Mouse (Mus musculus): ENCODE results near the gene Etv3. TPM values are rescaled to one million over a fixed set of nuclear protein-coding genes. Genes with fewer than 3 reads are reported as not detected.

Etv3 gene
- polyA plus RNA-seq, 1 experiment from 2014 or later, result 7.3 TPM

- Histone ChIP-seq H3K9ac (replicated peaks; ENCODE audit: low read depth, low read length) (no peak overlapping the region), H3K27ac (ENCODE audit: low read depth, low read length) (no peak overlapping the region), H3K4me3 (ENCODE audit: low read depth, low read length) (no peak overlapping the region), H3K4me2 (ENCODE audit: low read depth, low read length) (no peak overlapping the region), H3K4me1 (ENCODE audit: control insufficient read depth, insufficient read depth, low read length) (peaks cover 11% of the 10 kb centered on the region), H3K9me3 (ENCODE audit: control insufficient read depth, low read length) (no peaks in the 10 kb centered on the region), H3K27me3 (ENCODE audit: control insufficient read depth, insufficient read depth, low read length) (no peaks in the 10 kb centered on the region), H3K36me3 (ENCODE audit: control insufficient read depth, insufficient read depth, low read length) (peaks cover 41% of the 10 kb centered on the region)
- no peak for ATAC-seq (ENCODE audit: low read depth)
- 93% methylated on average over 8 of the region's 8 CpGs for WGBS
Observed at GRCm38 (mm10) chr3:87528841-87529240, 3.6 kb downstream of the Etv3 start.

GRCm38 (mm10) chr3:87529568-87529967, 4.4 kb downstream of the Etv3 start:
- peaks cover 11% of the 10 kb centered on the region for H3K4me1 ChIP-seq (ENCODE audit: control insufficient read depth, insufficient read depth, low read length)
- H3K36me3 ChIP-seq (ENCODE audit: control insufficient read depth, insufficient read depth, low read length), result peaks cover 44% of the 10 kb centered on the region
- no peak overlapping the region for H3K4me2 ChIP-seq (ENCODE audit: low read depth, low read length)
- H3K27ac ChIP-seq (ENCODE audit: low read depth, low read length), result no peak overlapping the region
- no peaks in the 10 kb centered on the region for H3K9me3 ChIP-seq (ENCODE audit: control insufficient read depth, low read length)
- H3K9ac ChIP-seq (replicated peaks; ENCODE audit: low read depth, low read length), result no peak overlapping the region
- no peak overlapping the region for H3K4me3 ChIP-seq (ENCODE audit: low read depth, low read length)
- H3K27me3 ChIP-seq (ENCODE audit: control insufficient read depth, insufficient read depth, low read length), result no peaks in the 10 kb centered on the region
- 95% methylated on average over 11 of the region's 11 CpGs for WGBS
- ATAC-seq (ENCODE audit: low read depth), result no peak

- ATAC-seq (ENCODE audit: low read depth), result no peak
- no peak overlapping the region for H3K27ac ChIP-seq (ENCODE audit: low read depth, low read length)
- no peak overlapping the region for H3K4me2 ChIP-seq (ENCODE audit: low read depth, low read length)
- peaks cover 47% of the 10 kb centered on the region for H3K36me3 ChIP-seq (ENCODE audit: control insufficient read depth, insufficient read depth, low read length)
- WGBS, result 94% methylated on average over 3 of the region's 3 CpGs
- H3K27me3 ChIP-seq (ENCODE audit: control insufficient read depth, insufficient read depth, low read length), result no peaks in the 10 kb centered on the region
- H3K4me3 ChIP-seq (ENCODE audit: low read depth, low read length), result no peak overlapping the region
- H3K9me3 ChIP-seq (ENCODE audit: control insufficient read depth, low read length), result no peaks in the 10 kb centered on the region
- H3K4me1 ChIP-seq (ENCODE audit: control insufficient read depth, insufficient read depth, low read length), result peaks cover 7% of the 10 kb centered on the region
- H3K9ac ChIP-seq (replicated peaks; ENCODE audit: low read depth, low read length), result no peak overlapping the region
Observed at GRCm38 (mm10) chr3:87530234-87530633, 5.0 kb downstream of the Etv3 start.

- Histone ChIP-seq H3K9me3 (ENCODE audit: control insufficient read depth, low read length) (no peaks in the 10 kb centered on the region), H3K9ac (replicated peaks; ENCODE audit: low read depth, low read length) (no peak overlapping the region), H3K27me3 (ENCODE audit: control insufficient read depth, insufficient read depth, low read length) (no peaks in the 10 kb centered on the region), H3K36me3 (ENCODE audit: control insufficient read depth, insufficient read depth, low read length) (peaks cover 65% of the 10 kb centered on the region), H3K4me3 (ENCODE audit: low read depth, low read length) (no peak overlapping the region), H3K27ac (ENCODE audit: low read depth, low read length) (no peak overlapping the region), H3K4me2 (ENCODE audit: low read depth, low read length) (no peak overlapping the region), H3K4me1 (ENCODE audit: control insufficient read depth, insufficient read depth, low read length) (no peaks in the 10 kb centered on the region)
- 92% methylated on average over 7 of the region's 7 CpGs for whole genome bisulfite sequencing
- no peak for ATAC-seq (ENCODE audit: low read depth)
Observed at GRCm38 (mm10) chr3:87533667-87534378, 8.6 kb downstream of the Etv3 start.

- Histone ChIP-seq H3K4me2 (ENCODE audit: low read depth, low read length) (no peak overlapping the region), H3K4me1 (ENCODE audit: control insufficient read depth, insufficient read depth, low read length) (no peaks in the 10 kb centered on the region), H3K27me3 (ENCODE audit: control insufficient read depth, insufficient read depth, low read length) (no peaks in the 10 kb centered on the region), H3K9me3 (ENCODE audit: control insufficient read depth, low read length) (no peaks in the 10 kb centered on the region), H3K4me3 (ENCODE audit: low read depth, low read length) (no peak overlapping the region), H3K36me3 (ENCODE audit: control insufficient read depth, insufficient read depth, low read length) (peaks cover 38% of the 10 kb centered on the region; the same call in 1 of the 2 replicates), H3K9ac (replicated peaks; ENCODE audit: low read depth, low read length) (no peak overlapping the region), H3K27ac (ENCODE audit: low read depth, low read length) (no peak overlapping the region)
- WGBS, result 87% methylated on average over 10 of the region's 10 CpGs
- ATAC-seq (ENCODE audit: low read depth), result no peak
Observed at GRCm38 (mm10) chr3:87538034-87538433, 12.8 kb downstream of the Etv3 start.

- H3K36me3 ChIP-seq (ENCODE audit: control insufficient read depth, insufficient read depth, low read length), result peaks cover 25% of the 10 kb centered on the region; the same call in 1 of the 2 replicates
- no peaks in the 10 kb centered on the region for H3K27me3 ChIP-seq (ENCODE audit: control insufficient read depth, insufficient read depth, low read length)
- no peak overlapping the region for H3K4me3 ChIP-seq (ENCODE audit: low read depth, low read length)
- no peak overlapping the region for H3K27ac ChIP-seq (ENCODE audit: low read depth, low read length)
- H3K9ac ChIP-seq (replicated peaks; ENCODE audit: low read depth, low read length), result no peak overlapping the region
- 73% methylated on average over 11 of the region's 11 CpGs for WGBS
- no peak overlapping the region for H3K4me2 ChIP-seq (ENCODE audit: low read depth, low read length)
- no peaks in the 10 kb centered on the region for H3K4me1 ChIP-seq (ENCODE audit: control insufficient read depth, insufficient read depth, low read length)
- ATAC-seq (ENCODE audit: low read depth), result no peak
- no peaks in the 10 kb centered on the region for H3K9me3 ChIP-seq (ENCODE audit: control insufficient read depth, low read length)
Observed at GRCm38 (mm10) chr3:87540028-87540675, 14.9 kb downstream of the Etv3 start.

GRCm38 (mm10) chr3:87540714-87541113, 15.5 kb downstream of the Etv3 start:
- H3K9me3 ChIP-seq (ENCODE audit: control insufficient read depth, low read length), result no peaks in the 10 kb centered on the region
- H3K27me3 ChIP-seq (ENCODE audit: control insufficient read depth, insufficient read depth, low read length), result no peaks in the 10 kb centered on the region
- 21% methylated on average over 8 of the region's 8 CpGs for WGBS
- H3K4me3 ChIP-seq (ENCODE audit: low read depth, low read length), result no peak overlapping the region
- no peak overlapping the region for H3K27ac ChIP-seq (ENCODE audit: low read depth, low read length)
- no peak overlapping the region for H3K9ac ChIP-seq (replicated peaks; ENCODE audit: low read depth, low read length)
- H3K4me1 ChIP-seq (ENCODE audit: control insufficient read depth, insufficient read depth, low read length), result no peaks in the 10 kb centered on the region
- peaks cover 19% of the 10 kb centered on the region; the same call in 1 of the 2 replicates for H3K36me3 ChIP-seq (ENCODE audit: control insufficient read depth, insufficient read depth, low read length)
- no peak; the same call in 1 of the 2 replicates for ATAC-seq (ENCODE audit: low read depth)
- no peak overlapping the region for H3K4me2 ChIP-seq (ENCODE audit: low read depth, low read length)

GRCm38 (mm10) chr3:87542481-87543215, 17.4 kb downstream of the Etv3 start:
- no peak for ATAC-seq (ENCODE audit: low read depth)
- no peak overlapping the region for H3K4me2 ChIP-seq (ENCODE audit: low read depth, low read length)
- WGBS, result 30% methylated on average over 7 of the region's 7 CpGs
- H3K4me3 ChIP-seq (ENCODE audit: low read depth, low read length), result no peak overlapping the region
- H3K9ac ChIP-seq (replicated peaks; ENCODE audit: low read depth, low read length), result no peak overlapping the region
- no peak overlapping the region for H3K27ac ChIP-seq (ENCODE audit: low read depth, low read length)
- H3K4me1 ChIP-seq (ENCODE audit: control insufficient read depth, insufficient read depth, low read length), result no peaks in the 10 kb centered on the region
- no peaks in the 10 kb centered on the region for H3K9me3 ChIP-seq (ENCODE audit: control insufficient read depth, low read length)
- H3K36me3 ChIP-seq (ENCODE audit: control insufficient read depth, insufficient read depth, low read length), result peaks cover 4% of the 10 kb centered on the region; the same call in 1 of the 2 replicates
- H3K27me3 ChIP-seq (ENCODE audit: control insufficient read depth, insufficient read depth, low read length), result no peaks in the 10 kb centered on the region

GRCm38 (mm10) chr3:87545554-87545953, 20.3 kb downstream of the Etv3 start:
- no peak overlapping the region for H3K4me3 ChIP-seq (ENCODE audit: low read depth, low read length)
- no peak overlapping the region for H3K9ac ChIP-seq (replicated peaks; ENCODE audit: low read depth, low read length)
- no peak overlapping the region for H3K4me2 ChIP-seq (ENCODE audit: low read depth, low read length)
- no peaks in the 10 kb centered on the region for H3K9me3 ChIP-seq (ENCODE audit: control insufficient read depth, low read length)
- H3K27ac ChIP-seq (ENCODE audit: low read depth, low read length), result no peak overlapping the region
- no peaks in the 10 kb centered on the region for H3K36me3 ChIP-seq (ENCODE audit: control insufficient read depth, insufficient read depth, low read length)
- no peaks in the 10 kb centered on the region for H3K27me3 ChIP-seq (ENCODE audit: control insufficient read depth, insufficient read depth, low read length)
- 87% methylated on average over 3 of the region's 3 CpGs for WGBS
- ATAC-seq (ENCODE audit: low read depth), result no peak
- H3K4me1 ChIP-seq (ENCODE audit: control insufficient read depth, insufficient read depth, low read length), result no peaks in the 10 kb centered on the region

All from neural tube, embryonic 14.5 days (tissue).